Mouse (Mus musculus) MEL (cell line): ENCODE data around the gene Rsbn1l. TPM values are rescaled to one million over a fixed set of nuclear protein-coding genes. Genes with fewer than 3 reads are reported as not detected.
A peak's percentile ranks its signal among the peaks of the same experiment; 100 is the strongest.

ENCODE experiments used
- DNase-seq: peaks from one replicate; pipeline ENCODE4 v3.0.0; 2011; ENCODE audit warnings: low read depth, low spot score
- H3K27ac ChIP-seq: 2 replicates; pipeline ENCODE4 v1.5.1; 2012; ENCODE audit warnings: low read depth, mild to moderate bottlenecking, control low read depth, low read length, moderate library complexity; ENCODE audit not compliant: control insufficient read depth
- H3K27me3 ChIP-seq, 2 experiments: fragments of 150-350 bp in 1 of 2; sonication (generic) in 1 of 2; 2 replicates each; pipeline ENCODE4 v1.6.1; 2012; ENCODE audit warnings: low read length in 2 of 2, mild to moderate bottlenecking in 2 of 2, improper control_type of control experiment in 1 of 2, moderate library complexity in 1 of 2; ENCODE audit not compliant: insufficient read depth in 2 of 2, control insufficient read depth in 1 of 2
- H3K36me3 ChIP-seq, 2 experiments: 2 replicates each; pipeline ENCODE4 v1.6.1; 2012 to 2014; ENCODE audit warnings: low read length in 2 of 2, improper control_type of control experiment in 1 of 2, inconsistent platforms in 1 of 2, mild to moderate bottlenecking in 1 of 2; ENCODE audit not compliant: insufficient read depth in 2 of 2, control insufficient read depth in 1 of 2
- H3K4me1 ChIP-seq, 2 experiments: fragments of 150-350 bp in 1 of 2; sonication (generic) in 1 of 2; 2 replicates each; pipeline ENCODE4 v1.6.1; 2012; ENCODE audit warnings: low read length in 2 of 2, improper control_type of control experiment in 1 of 2, mild to moderate bottlenecking in 1 of 2; ENCODE audit not compliant: insufficient read depth in 2 of 2, control insufficient read depth in 1 of 2
- H3K4me3 ChIP-seq, 2 experiments: fragments of 150-350 bp in 1 of 2; sonication (generic) in 1 of 2; 2 replicates each; pipeline ENCODE4 v1.5.1; 2012; ENCODE audit warnings: low read depth in 2 of 2, low read length in 2 of 2, mild to moderate bottlenecking in 2 of 2, moderate library complexity in 2 of 2, control low read depth in 1 of 2, improper control_type of control experiment in 1 of 2; ENCODE audit not compliant: control insufficient read depth in 1 of 2, insufficient read depth in 1 of 2
- H3K79me2 ChIP-seq: 2 replicates; pipeline ENCODE4 v1.6.1; 2012; ENCODE audit warnings: mild to moderate bottlenecking, low read length, moderate library complexity; ENCODE audit not compliant: control insufficient read depth, poor library complexity, insufficient read depth
- H3K9ac ChIP-seq: 2 replicates; pipeline ENCODE4 v1.6.1; 2012; ENCODE audit warnings: low read depth, mild to moderate bottlenecking, control low read depth, low read length, moderate library complexity; ENCODE audit not compliant: control insufficient read depth, poor library complexity, severe bottlenecking
- H3K9me3 ChIP-seq: fragments of 150-350 bp; sonication (generic); replicated peaks from 2 replicates; pipeline ENCODE4 v1.6.1; 2012; ENCODE audit warnings: mild to moderate bottlenecking, low read length, improper control_type of control experiment, moderate library complexity; ENCODE audit not compliant: insufficient read depth
- CHD1 ChIP-seq: IDR thresholded peaks from 2 replicates; pipeline ENCODE4 v1.6.1; 2012; ENCODE audit warnings: low read depth, mild to moderate bottlenecking, inconsistent platforms, low read length, improper control_type of control experiment
- CHD2 ChIP-seq: IDR thresholded peaks from 2 replicates; pipeline ENCODE4 v1.6.1; 2011; ENCODE audit warnings: low read length, improper control_type of control experiment
- ELF1 ChIP-seq: IDR thresholded peaks from 2 replicates; pipeline ENCODE4 v1.6.1; 2014; ENCODE audit warnings: low read depth, mild to moderate bottlenecking, inconsistent platforms, low read length, improper control_type of control experiment, moderate library complexity
- EP300 ChIP-seq, 2 experiments: IDR thresholded peaks; 2 replicates each; pipeline ENCODE4 v1.6.1; 2011; ENCODE audit warnings: improper control_type of control experiment in 2 of 2, low read length in 2 of 2, low read depth in 1 of 2, mild to moderate bottlenecking in 1 of 2
- ETS1 ChIP-seq: IDR thresholded peaks from 2 replicates; pipeline ENCODE4 v1.6.1; 2012; ENCODE audit warnings: low read depth, mild to moderate bottlenecking, inconsistent platforms, low read length, improper control_type of control experiment, moderate library complexity
- GATA1 ChIP-seq: IDR thresholded peaks from 2 replicates; pipeline ENCODE4 v1.6.1; 2011; ENCODE audit warnings: low read depth, low read length, improper control_type of control experiment
- HCFC1 ChIP-seq: IDR thresholded peaks from 2 replicates; pipeline ENCODE4 v1.6.1; 2012; ENCODE audit warnings: low read depth, mild to moderate bottlenecking, inconsistent platforms, low read length, improper control_type of control experiment, moderate library complexity
- MAFK ChIP-seq: IDR thresholded peaks from 2 replicates; pipeline ENCODE4 v1.6.1; 2011; ENCODE audit warnings: low read depth, mild to moderate bottlenecking, low read length, improper control_type of control experiment, borderline replicate concordance
- MAX ChIP-seq: IDR thresholded peaks from 2 replicates; pipeline ENCODE4 v1.6.1; 2011; ENCODE audit warnings: low read length, improper control_type of control experiment
- MAZ ChIP-seq: IDR thresholded peaks from 2 replicates; pipeline ENCODE4 v1.6.1; 2012; ENCODE audit warnings: low read depth, mild to moderate bottlenecking, inconsistent platforms, low read length, improper control_type of control experiment
- MEF2A ChIP-seq: IDR thresholded peaks from 2 replicates; pipeline ENCODE4 v1.6.1; 2014; ENCODE audit warnings: low read depth, mild to moderate bottlenecking, inconsistent platforms, low read length, improper control_type of control experiment; ENCODE audit not compliant: poor library complexity, insufficient replicate concordance, severe bottlenecking; ENCODE audit errors: extremely low read depth
- MXI1 ChIP-seq: IDR thresholded peaks from 2 replicates; pipeline ENCODE4 v1.6.1; 2011; ENCODE audit warnings: mild to moderate bottlenecking, low read depth, low read length, improper control_type of control experiment
- MYB ChIP-seq: IDR thresholded peaks from 2 replicates; pipeline ENCODE4 v1.6.1; 2011; ENCODE audit warnings: mild to moderate bottlenecking, low read depth, low read length, improper control_type of control experiment
- MYC ChIP-seq: IDR thresholded peaks from 2 replicates; pipeline ENCODE4 v1.6.1; 2011; ENCODE audit warnings: low read depth, mild to moderate bottlenecking, low read length, improper control_type of control experiment, moderate library complexity
- NRF1 ChIP-seq: IDR thresholded peaks from 2 replicates; pipeline ENCODE4 v1.6.1; 2014; ENCODE audit warnings: low read depth, mild to moderate bottlenecking, inconsistent platforms, low read length, improper control_type of control experiment, moderate library complexity; ENCODE audit not compliant: poor library complexity, insufficient read depth, severe bottlenecking
- POLR2AphosphoS2 ChIP-seq: IDR thresholded peaks from 2 replicates; pipeline ENCODE4 v1.6.1; 2011; ENCODE audit warnings: low read length, improper control_type of control experiment
- POLR2AphosphoS5 ChIP-seq: IDR thresholded peaks from 2 replicates; pipeline ENCODE4 v1.6.1; 2012; ENCODE audit warnings: low read depth, borderline replicate concordance, mild to moderate bottlenecking, inconsistent platforms, low read length, moderate library complexity, mixed read lengths
- RAD21 ChIP-seq: IDR thresholded peaks from 2 replicates; pipeline ENCODE4 v1.6.1; 2011; ENCODE audit warnings: mild to moderate bottlenecking, low read depth, low read length, improper control_type of control experiment
- RCOR1 ChIP-seq: IDR thresholded peaks from 2 replicates; pipeline ENCODE4 v1.6.1; 2012; ENCODE audit warnings: low read depth, mild to moderate bottlenecking, inconsistent platforms, low read length, improper control_type of control experiment
- SIN3A ChIP-seq: IDR thresholded peaks from 2 replicates; pipeline ENCODE4 v1.6.1; 2012; ENCODE audit warnings: low read length, improper control_type of control experiment, inconsistent platforms
- TBP ChIP-seq: IDR thresholded peaks from 2 replicates; pipeline ENCODE4 v1.8.0; 2011; ENCODE audit warnings: low read depth, low read length, improper control_type of control experiment
- TCF12 ChIP-seq: IDR thresholded peaks from 2 replicates; pipeline ENCODE4 v1.6.1; 2014; ENCODE audit warnings: low read depth, mild to moderate bottlenecking, inconsistent platforms, low read length, improper control_type of control experiment, moderate library complexity
- UBTF ChIP-seq: IDR thresholded peaks from 2 replicates; pipeline ENCODE4 v1.6.1; 2012; ENCODE audit warnings: low read depth, mild to moderate bottlenecking, inconsistent platforms, low read length, improper control_type of control experiment, moderate library complexity, borderline replicate concordance; ENCODE audit not compliant: insufficient read depth
- USF2 ChIP-seq, 2 experiments: IDR thresholded peaks; 2 replicates each; pipeline ENCODE4 v1.6.1; 2011 to 2012; ENCODE audit warnings: improper control_type of control experiment in 2 of 2, low read length in 2 of 2, borderline replicate concordance in 1 of 2, inconsistent platforms in 1 of 2, low read depth in 1 of 2, mild to moderate bottlenecking in 1 of 2; ENCODE audit not compliant: insufficient read depth in 1 of 2
- ZKSCAN1 ChIP-seq: IDR thresholded peaks from 2 replicates; pipeline ENCODE4 v1.6.1; 2012; ENCODE audit warnings: low read depth, mild to moderate bottlenecking, inconsistent platforms, low read length, improper control_type of control experiment, moderate library complexity
- ZNF384 ChIP-seq: IDR thresholded peaks from 2 replicates; pipeline ENCODE4 v1.6.1; 2012; ENCODE audit warnings: low read depth, mild to moderate bottlenecking, inconsistent platforms, low read length, improper control_type of control experiment
- polyA plus RNA-seq, 2 experiments: library from polyadenylated mRNA; stranded (reverse) in 1 of 2; unstranded in 1 of 2; fragments of >175 nt in 1 of 2; fragments of >200 nt in 1 of 2; gene quantifications; 2 replicates each; pipeline versions ENCODE4 v1.2.1 to v1.2.4; 2012; ENCODE audit warnings: low replicate concordance in 2 of 2, low read depth in 1 of 2; ENCODE audit not compliant: insufficient read length in 2 of 2, insufficient read depth in 1 of 2, missing spikeins in 1 of 2
- total RNA-seq: library from RNA; depleted of rRNA; stranded (reverse); fragments of 300-350 nt; gene quantifications from 2 replicates; pipeline ENCODE4 v1.2.3, GENCODE M21; 2012

Rsbn1l gene
- total and polyA plus RNA-seq, 3 experiments, result 5.0 to 78.2 (median 17.4) TPM

GRCm38 (mm10) chr5:20876934-20877426, 79.2 kb downstream of the Rsbn1l start:
- TF ChIP-seq EP300 (IDR thresholded peaks at IDR 0.05; ENCODE audit: low read depth in 1 of 2, low read length in 2 of 2) (peak; percentile 64 to 86; a peak in 3 of 4 replicates), GATA1 (peak; percentile 91), CHD1 (peak; percentile 85; the same call in 1 of the 2 replicates), ZNF384 (no peak), RCOR1 (peak; percentile 64; the same call in 1 of the 2 replicates), MYC (0 out of 2 replicates have a peak, but pooled peaks have one; percentile 11), MYB (no peak), SIN3A (peak; percentile 82), MAFK (peak; percentile 32; the same call in 1 of the 2 replicates), ETS1 (0 out of 2 replicates have a peak, but pooled peaks have one; percentile 45), TBP (no peak), CHD2 (no peak), MEF2A (no peak), TCF12 (0 out of 2 replicates have a peak, but pooled peaks have one; percentile 32), MXI1 (0 out of 2 replicates have a peak, but pooled peaks have one; percentile 45), MAX (no peak), HCFC1 (no peak), RAD21 (no peak)
- Histone ChIP-seq H3K27ac (peak overlapping the region; percentile 35), H3K9ac (0 out of 2 replicates have a peak overlapping the region, but pooled peaks have one; percentile 7), H3K36me3 (peaks cover 0 to 46% of the 10 kb centered on the region in 2 experiments; a peak in 2 of 4 replicates), H3K9me3 (no peaks in the 10 kb centered on the region), H3K4me3 (peak overlapping the region in 1 of 2 experiments; percentile 14; a peak in 1 of 4 replicates), H3K27me3 (no peaks in the 10 kb centered on the region), H3K4me1 (peaks cover 20 to 24% of the 10 kb centered on the region in 2 experiments), H3K79me2 (peaks cover 59% of the 10 kb centered on the region)
- DNase-seq, result no peak

DNA sequence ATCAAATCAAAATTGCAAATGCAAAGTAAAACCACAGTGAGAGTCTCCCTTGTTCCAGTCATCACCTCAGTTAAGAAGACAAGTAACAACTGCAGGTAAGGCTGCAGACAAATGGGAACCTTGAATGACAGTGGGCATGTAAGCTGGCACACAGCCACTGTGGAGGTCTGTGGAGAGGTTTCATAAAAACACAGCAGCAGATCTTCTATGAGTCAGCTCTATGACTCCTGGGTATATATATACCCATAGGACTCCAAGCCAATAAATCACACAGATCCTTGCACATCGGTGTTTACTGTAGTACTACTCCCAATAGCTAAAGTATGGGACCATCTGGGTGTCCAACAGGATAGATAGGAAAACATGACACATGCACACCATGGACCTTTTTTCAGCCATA, 83.1 kb downstream of the Rsbn1l start:
- peaks cover 6 to 14% of the 10 kb centered on the region in 2 experiments for H3K4me1 ChIP-seq
- peaks cover 4 to 41% of the 10 kb centered on the region in 2 experiments for H3K36me3 ChIP-seq
- H3K27ac ChIP-seq, result no peak overlapping the region
- H3K9me3 ChIP-seq, result no peaks in the 10 kb centered on the region
- DNase-seq, result peak; percentile 38
- no peak overlapping the region for H3K9ac ChIP-seq
- no peak overlapping the region for H3K4me3 ChIP-seq
- peaks cover 53% of the 10 kb centered on the region for H3K79me2 ChIP-seq
- TF ChIP-seq ZNF384 (no peak), HCFC1 (no peak), CHD1 (no peak), POLR2AphosphoS2 (no peak), CHD2 (no peak), NRF1 (no peak), GATA1 (no peak), MAZ (no peak), ZKSCAN1 (no peak), RAD21 (no peak), UBTF (no peak), POLR2AphosphoS5 (no peak), TBP (no peak), ELF1 (no peak), USF2 (IDR thresholded peaks at IDR 0.05; ENCODE audit: borderline replicate concordance in 1 of 2, insufficient read depth in 1 of 2, low read depth in 1 of 2, low read length in 2 of 2) (no peak)
- no peaks in the 10 kb centered on the region for H3K27me3 ChIP-seq
